Mouse (Mus musculus) spleen, adult 2 months (tissue): Measurements from ENCODE around the gene Cpsf4l.

Experiments used
- CTCF ChIP-seq: fragments of 200-500 bp; IDR thresholded peaks from 2 replicates; pipeline ENCODE4 v1.5.1; 2011; ENCODE audit warnings: mild to moderate bottlenecking, inconsistent platforms; ENCODE audit not compliant: insufficient read depth, insufficient read length, insufficient replicate concordance; ENCODE audit errors: extremely low read depth
- POLR2A ChIP-seq: fragments of 200-500 bp; IDR thresholded peaks from 2 replicates; pipeline ENCODE4 v1.6.1; 2011; ENCODE audit warnings: low read depth, low read length, inconsistent platforms

GRCm38 (mm10) chr11:113666648-113667047 is 43.2 kb downstream of the Cpsf4l start:
- TF ChIP-seq POLR2A (no peak), CTCF (no peak)
